Mouse (Mus musculus): Measurements from ENCODE around the gene 2310039H08Rik.

The 2310039H08Rik gene

GRCm38 (mm10) chr17:46809131-46809830, 36.8 kb downstream of the 2310039H08Rik start:
- DNase-seq (ENCODE audit: low spot score): no peak

- no peak for DNase-seq (ENCODE audit: low spot score)
Observed at GRCm38 (mm10) chr17:46810672-46811071, 38.2 kb downstream of the 2310039H08Rik start.

- DNase-seq (ENCODE audit: low spot score): no peak
Observed at GRCm38 (mm10) chr17:46812442-46812841, 40.0 kb downstream of the 2310039H08Rik start.

- no peak for DNase-seq (ENCODE audit: low spot score)
Observed at GRCm38 (mm10) chr17:46813637-46814036, 41.2 kb downstream of the 2310039H08Rik start.

GRCm38 (mm10) chr17:46814497-46814896, 42.1 kb downstream of the 2310039H08Rik start:
- no peak for DNase-seq (ENCODE audit: low spot score)

- DNase-seq (ENCODE audit: low spot score): no peak
Observed at GRCm38 (mm10) chr17:46816306-46816705, 43.9 kb downstream of the 2310039H08Rik start.

- no peak for DNase-seq (ENCODE audit: low spot score)
Observed at GRCm38 (mm10) chr17:46817734-46818158, 45.3 kb downstream of the 2310039H08Rik start.

GRCm38 (mm10) chr17:46820628-46821027, 48.2 kb downstream of the 2310039H08Rik start:
- no peak for DNase-seq (ENCODE audit: low spot score)
